Mouse (Mus musculus) liver, embryonic 14.5 days (tissue): ENCODE measurements around the gene Rabgap1l. TPM values are rescaled to one million over a fixed set of nuclear protein-coding genes. Genes with fewer than 3 reads are reported as not detected.

Source experiments
- ATAC-seq: fragments of 200-750 bp; cut with Nextera tagmentation; 2 replicates; pipeline ENCODE4 v1.8.0; 2017; ENCODE audit warnings: moderate number of reproducible peaks, mild to moderate bottlenecking, moderate library complexity; ENCODE audit not compliant: insufficient read depth
- DNase-seq, 3 experiments: peaks; one replicate each; pipeline ENCODE4 v3.0.0-alpha.2; 2012 to 2013; ENCODE audit warnings: low read depth in 3 of 3, low spot score in 3 of 3
- H3K27ac ChIP-seq: fragments of 300-500 bp; sonication (generic); 2 replicates; pipeline ENCODE4 v1.5.1; 2014; ENCODE audit warnings: moderate library complexity, mild to moderate bottlenecking, control low read depth, inconsistent platforms
- H3K27me3 ChIP-seq: fragments of 300-500 bp; sonication (generic); 2 replicates; pipeline ENCODE4 v1.6.1; 2014; ENCODE audit warnings: mild to moderate bottlenecking, low read length, moderate library complexity; ENCODE audit not compliant: control insufficient read depth, insufficient read depth
- H3K36me3 ChIP-seq: fragments of 300-500 bp; sonication (generic); replicated peaks from 2 replicates; pipeline ENCODE4 v1.6.1; 2014; ENCODE audit warnings: low read depth; ENCODE audit not compliant: control insufficient read depth, insufficient read depth
- H3K4me1 ChIP-seq, 2 experiments: fragments of 200-500 bp in 1 of 2; fragments of 300-500 bp in 1 of 2; sonication (generic) in 1 of 2; replicated peaks; 2 replicates each; pipeline ENCODE4 v1.6.1; 2012 to 2014; ENCODE audit warnings: antibody characterized with exemption in 1 of 2, inconsistent platforms in 1 of 2, low read length in 1 of 2; ENCODE audit not compliant: control insufficient read depth in 2 of 2, insufficient read depth in 2 of 2
- H3K4me2 ChIP-seq: fragments of 300-500 bp; sonication (generic); 2 replicates; pipeline ENCODE4 v1.6.1; 2014; ENCODE audit warnings: low read depth, mild to moderate bottlenecking, control low read depth, moderate library complexity
- H3K4me3 ChIP-seq, 2 experiments: fragments of 200-500 bp in 1 of 2; fragments of 300-500 bp in 1 of 2; sonication (generic) in 1 of 2; 2 replicates each; pipeline ENCODE4 v1.5.1; 2012 to 2014; ENCODE audit warnings: low read depth in 2 of 2, low read length in 2 of 2, mild to moderate bottlenecking in 2 of 2, control low read depth in 1 of 2, inconsistent platforms in 1 of 2, moderate library complexity in 1 of 2; ENCODE audit not compliant: insufficient read depth in 1 of 2
- H3K9ac ChIP-seq: fragments of 300-500 bp; sonication (generic); replicated peaks from 2 replicates; pipeline ENCODE4 v1.6.1; 2014; ENCODE audit warnings: mild to moderate bottlenecking, control low read depth, moderate library complexity
- H3K9me3 ChIP-seq: fragments of 300-500 bp; sonication (generic); 2 replicates; pipeline ENCODE4 v1.6.1; 2016; ENCODE audit warnings: low read length, mixed read lengths; ENCODE audit not compliant: control insufficient read depth
- CTCF ChIP-seq: IDR thresholded peaks from 2 replicates; pipeline ENCODE4 v1.5.1; 2016; ENCODE audit warnings: antibody characterized with exemption, low read depth, control low read depth
- EP300 ChIP-seq: IDR thresholded peaks from 2 replicates; pipeline ENCODE4 v1.6.1; 2016; ENCODE audit warnings: antibody characterized with exemption, low read depth
- WGBS: fragments of 180-500 bp; shearing (Covaris S2); extraction: QIAGEN DNeasy Blood & Tissue Kit; methylation state at CpG from one replicate; pipeline ENCODE4 v1.1.7; 2014; ENCODE audit not compliant: insufficient replicate concordance; 5-methylcytosine and 5-hydroxymethylcytosine counted together
- polyA plus RNA-seq, 2 experiments: library from polyadenylated mRNA; depleted of rRNA in 1 of 2; stranded (reverse) in 1 of 2; unstranded in 1 of 2; fragments of >200 nt; fragmentation: Nextera tagmentation in 1 of 2; extraction: Ambion mirVana in 1 of 2; gene quantifications; 2 replicates each; pipeline versions ENCODE4 v1.2.1 to v1.2.3; 2012 to 2014

Rabgap1l gene
- polyA plus RNA-seq, 2 experiments = 18.7 to 27.5 TPM

GRCm38 (mm10) chr1:160232113-160232512 lies 560.9 kb downstream of the Rabgap1l start:
- Histone ChIP-seq H3K27ac (no peak overlapping the region), H3K4me1 (peaks cover 2% of the 10 kb centered on the region in 2 experiments; a peak in 2 of 4 replicates), H3K4me3 (no peak overlapping the region), H3K36me3 (no peaks in the 10 kb centered on the region; the same call in 1 of the 2 replicates), H3K9me3 (no peaks in the 10 kb centered on the region), H3K27me3 (no peaks in the 10 kb centered on the region), H3K4me2 (no peak overlapping the region), H3K9ac (no peak overlapping the region)
- DNase-seq (no peak), ATAC-seq (no peak)
- no peak for TF ChIP-seq EP300
- no peak for TF ChIP-seq CTCF
- 84% methylated on average over 3 of the region's 3 CpGs for WGBS

GRCm38 (mm10) chr1:160231013-160231412 lies 562.0 kb downstream of the Rabgap1l start:
- no peak for TF ChIP-seq EP300
- peak; percentile 33; the same call in 1 of the 2 replicates for TF ChIP-seq CTCF

GRCm38 (mm10) chr1:160227850-160228249 lies 565.2 kb downstream of the Rabgap1l start:
- ATAC-seq = no peak
- Histone ChIP-seq H3K9ac (no peak overlapping the region), H3K27me3 (no peaks in the 10 kb centered on the region), H3K4me3 (no peak overlapping the region), H3K27ac (no peak overlapping the region), H3K36me3 (no peaks in the 10 kb centered on the region), H3K9me3 (no peaks in the 10 kb centered on the region), H3K4me2 (no peak overlapping the region), H3K4me1 (peaks cover 2% of the 10 kb centered on the region in 2 experiments; a peak in 1 of 4 replicates)
- TF ChIP-seq CTCF = no peak
- no peak for TF ChIP-seq EP300
- no peak for DNase-seq

More at GRCm38 (mm10) chr1:160231013-160231412, 562.0 kb downstream of the Rabgap1l start:
- Histone ChIP-seq H3K4me2 (no peak overlapping the region), H3K4me1 (peaks cover 2% of the 10 kb centered on the region in 2 experiments; a peak in 2 of 4 replicates), H3K9ac (no peak overlapping the region), H3K4me3 (no peak overlapping the region), H3K36me3 (no peaks in the 10 kb centered on the region), H3K27me3 (no peaks in the 10 kb centered on the region), H3K27ac (no peak overlapping the region), H3K9me3 (no peaks in the 10 kb centered on the region)
- DNase-seq = peak in 1 of 3 experiments; percentile 26
- WGBS = 58% methylated on average over 4 of the region's 4 CpGs
- ATAC-seq = no peak

GRCm38 (mm10) chr1:160227196-160227595 lies 565.8 kb downstream of the Rabgap1l start:
- 50% methylated on average over 4 of the region's 4 CpGs for WGBS
- Histone ChIP-seq H3K27me3 (no peaks in the 10 kb centered on the region), H3K4me2 (no peak overlapping the region), H3K4me1 (peaks cover 2% of the 10 kb centered on the region in 2 experiments; a peak in 1 of 4 replicates), H3K36me3 (no peaks in the 10 kb centered on the region), H3K9ac (no peak overlapping the region), H3K4me3 (no peak overlapping the region), H3K9me3 (no peaks in the 10 kb centered on the region), H3K27ac (no peak overlapping the region)
- TF ChIP-seq EP300 (no peak), CTCF (no peak)
- DNase-seq (no peak), ATAC-seq (no peak)

- Histone ChIP-seq H3K27me3 (no peaks in the 10 kb centered on the region), H3K4me3 (no peak overlapping the region), H3K27ac (no peak overlapping the region), H3K4me1 (peaks cover 2% of the 10 kb centered on the region in 2 experiments; a peak in 1 of 4 replicates), H3K4me2 (no peak overlapping the region), H3K9me3 (no peaks in the 10 kb centered on the region), H3K36me3 (no peaks in the 10 kb centered on the region), H3K9ac (no peak overlapping the region)
- ATAC-seq = no peak
- no peak for TF ChIP-seq EP300
- TF ChIP-seq CTCF = no peak
- 77% methylated on average over 2 of the region's 2 CpGs for WGBS
- no peak for DNase-seq
Measured at GRCm38 (mm10) chr1:160224093-160224492, 568.9 kb downstream of the Rabgap1l start.
